Mouse (Mus musculus) kidney, embryonic 16.5 days (tissue): Measurements from ENCODE around the gene Kcnn3. TPM values are rescaled to one million over a fixed set of nuclear protein-coding genes. Genes with fewer than 3 reads are reported as not detected.

Experiments used
- ATAC-seq: fragments of 200-750 bp; cut with Nextera tagmentation; 2 replicates; pipeline ENCODE4 v1.8.0; 2017; ENCODE audit warnings: moderate TSS enrichment; ENCODE audit not compliant: low FRiP score, low TSS enrichment
- H3K27ac ChIP-seq: fragments of 300-500 bp; sonication (generic); 2 replicates; pipeline ENCODE4 v1.5.1; 2014; ENCODE audit warnings: low read length
- H3K27me3 ChIP-seq: fragments of 300-500 bp; sonication (generic); 2 replicates; pipeline ENCODE4 v1.6.1; 2014; ENCODE audit warnings: low read length, control low read depth, mixed read lengths; ENCODE audit not compliant: insufficient read depth
- H3K36me3 ChIP-seq: fragments of 300-500 bp; sonication (generic); 2 replicates; pipeline ENCODE4 v1.6.1; 2014; ENCODE audit warnings: low read length, control low read depth, mixed read lengths; ENCODE audit not compliant: insufficient read depth
- H3K4me1 ChIP-seq: fragments of 300-500 bp; sonication (generic); 2 replicates; pipeline ENCODE4 v1.6.1; 2014; ENCODE audit warnings: low read length, control low read depth, mixed read lengths; ENCODE audit not compliant: insufficient read depth
- H3K4me2 ChIP-seq: fragments of 300-500 bp; sonication (generic); replicated peaks from 2 replicates; pipeline ENCODE4 v1.6.1; 2014; ENCODE audit warnings: low read depth, low read length
- H3K4me3 ChIP-seq: fragments of 300-500 bp; sonication (generic); 2 replicates; pipeline ENCODE4 v1.5.1; 2014; ENCODE audit warnings: mild to moderate bottlenecking, low read length
- H3K9ac ChIP-seq: fragments of 300-500 bp; sonication (generic); replicated peaks from 2 replicates; pipeline ENCODE4 v1.6.1; 2014; ENCODE audit warnings: low read length
- H3K9me3 ChIP-seq: fragments of 300-500 bp; sonication (generic); 2 replicates; pipeline ENCODE4 v1.6.1; 2016; ENCODE audit warnings: low read length, control low read depth
- WGBS: fragments of 180-500 bp; shearing (Covaris S2); extraction: QIAGEN DNeasy Blood & Tissue Kit; methylation state at CpG from one replicate; pipeline ENCODE4 v1.1.7; 2014; 5-methylcytosine and 5-hydroxymethylcytosine counted together
- polyA plus RNA-seq: library from polyadenylated mRNA; unstranded; fragments of >200 nt; fragmentation: Nextera tagmentation; extraction: Ambion mirVana; gene quantifications from 2 replicates; pipeline ENCODE4 v1.2.1, GENCODE M21; 2015

Gene Kcnn3
- polyA plus RNA-seq, 1 experiment from 2014 or later: 2.6 TPM

GRCm38 (mm10) chr3:89553946-89554345, 34.0 kb downstream of the Kcnn3 start:
- H3K36me3 ChIP-seq: no peaks in the 10 kb centered on the region
- no peak for ATAC-seq

GRCm38 (mm10) chr3:89554587-89554986, 34.6 kb downstream of the Kcnn3 start:
- Histone ChIP-seq H3K27ac (no peak overlapping the region), H3K4me2 (no peak overlapping the region), H3K4me3 (no peak overlapping the region), H3K9ac (no peak overlapping the region), H3K27me3 (no peaks in the 10 kb centered on the region), H3K36me3 (no peaks in the 10 kb centered on the region), H3K4me1 (no peaks in the 10 kb centered on the region), H3K9me3 (peaks cover 3% of the 10 kb centered on the region; the same call in 1 of the 2 replicates)
- ATAC-seq: no peak
- 92% methylated on average over 2 of the region's 2 CpGs for WGBS

More at GRCm38 (mm10) chr3:89553946-89554345, 34.0 kb downstream of the Kcnn3 start:
- Histone ChIP-seq H3K27me3 (no peaks in the 10 kb centered on the region), H3K9me3 (peaks cover 3% of the 10 kb centered on the region; the same call in 1 of the 2 replicates), H3K27ac (no peak overlapping the region), H3K4me3 (no peak overlapping the region), H3K4me1 (no peaks in the 10 kb centered on the region), H3K4me2 (no peak overlapping the region), H3K9ac (no peak overlapping the region)
- WGBS: 65% methylated on average over 4 of the region's 4 CpGs

GRCm38 (mm10) chr3:89557811-89558210, 37.8 kb downstream of the Kcnn3 start:
- H3K27me3 ChIP-seq: no peaks in the 10 kb centered on the region
- no peak overlapping the region for H3K9ac ChIP-seq
- H3K4me3 ChIP-seq: no peak overlapping the region
- H3K4me2 ChIP-seq: no peak overlapping the region
- H3K4me1 ChIP-seq: no peaks in the 10 kb centered on the region
- no peaks in the 10 kb centered on the region for H3K36me3 ChIP-seq
- H3K9me3 ChIP-seq: peaks cover 3% of the 10 kb centered on the region; the same call in 1 of the 2 replicates
- WGBS: 70% methylated on average over 5 of the region's 5 CpGs
- H3K27ac ChIP-seq: no peak overlapping the region
- no peak for ATAC-seq

- 57% methylated on average over 15 of the region's 15 CpGs for WGBS
- ATAC-seq: no peak
- no peak overlapping the region for H3K4me3 ChIP-seq
Measured at GRCm38 (mm10) chr3:89558972-89559910, 39.3 kb downstream of the Kcnn3 start.

GRCm38 (mm10) chr3:89561386-89561785, 41.4 kb downstream of the Kcnn3 start:
- Histone ChIP-seq H3K36me3 (no peaks in the 10 kb centered on the region), H3K9ac (no peak overlapping the region), H3K9me3 (no peaks in the 10 kb centered on the region), H3K27me3 (no peaks in the 10 kb centered on the region), H3K27ac (no peak overlapping the region), H3K4me1 (no peaks in the 10 kb centered on the region), H3K4me3 (no peak overlapping the region), H3K4me2 (no peak overlapping the region)
- ATAC-seq: no peak
- 86% methylated on average over 6 of the region's 6 CpGs for WGBS

More at GRCm38 (mm10) chr3:89558972-89559910, 39.3 kb downstream of the Kcnn3 start:
- no peaks in the 10 kb centered on the region for H3K9me3 ChIP-seq
- no peaks in the 10 kb centered on the region for H3K36me3 ChIP-seq
- H3K27me3 ChIP-seq: no peaks in the 10 kb centered on the region
- no peaks in the 10 kb centered on the region for H3K4me1 ChIP-seq
- no peak overlapping the region for H3K4me2 ChIP-seq
- no peak overlapping the region for H3K27ac ChIP-seq
- H3K9ac ChIP-seq: no peak overlapping the region

GRCm38 (mm10) chr3:89565371-89565770, 45.4 kb downstream of the Kcnn3 start:
- ATAC-seq: no peak
- H3K9me3 ChIP-seq: no peaks in the 10 kb centered on the region
- H3K9ac ChIP-seq: no peak overlapping the region
- H3K4me1 ChIP-seq: no peaks in the 10 kb centered on the region
- H3K4me3 ChIP-seq: no peak overlapping the region
- no peaks in the 10 kb centered on the region for H3K27me3 ChIP-seq
- WGBS: 31% methylated on average over 5 of the region's 5 CpGs
- no peaks in the 10 kb centered on the region for H3K36me3 ChIP-seq
- H3K4me2 ChIP-seq: no peak overlapping the region
- no peak overlapping the region for H3K27ac ChIP-seq

- no peaks in the 10 kb centered on the region for H3K27me3 ChIP-seq
- no peaks in the 10 kb centered on the region for H3K4me1 ChIP-seq
- no peaks in the 10 kb centered on the region for H3K36me3 ChIP-seq
- no peak for ATAC-seq
- H3K27ac ChIP-seq: no peak overlapping the region
- no peak overlapping the region for H3K9ac ChIP-seq
- H3K4me2 ChIP-seq: no peak overlapping the region
- H3K9me3 ChIP-seq: no peaks in the 10 kb centered on the region
- 83% methylated on average over 1 of the region's 1 CpGs for WGBS
- no peak overlapping the region for H3K4me3 ChIP-seq
Measured at GRCm38 (mm10) chr3:89569058-89569457, 49.1 kb downstream of the Kcnn3 start.

- Histone ChIP-seq H3K9ac (no peak overlapping the region), H3K4me3 (no peak overlapping the region), H3K4me1 (no peaks in the 10 kb centered on the region), H3K36me3 (no peaks in the 10 kb centered on the region), H3K27me3 (no peaks in the 10 kb centered on the region), H3K27ac (no peak overlapping the region), H3K4me2 (no peak overlapping the region), H3K9me3 (no peaks in the 10 kb centered on the region)
- no peak for ATAC-seq
- 51% methylated on average over 7 of the region's 7 CpGs for WGBS
Measured at GRCm38 (mm10) chr3:89569707-89570324, 49.9 kb downstream of the Kcnn3 start.

GRCm38 (mm10) chr3:89570362-89570761, 50.4 kb downstream of the Kcnn3 start:
- 40% methylated on average over 3 of the region's 3 CpGs for WGBS
- ATAC-seq: no peak

More at GRCm38 (mm10) chr3:89570362-89570761, 50.4 kb downstream of the Kcnn3 start:
- H3K36me3 ChIP-seq: no peaks in the 10 kb centered on the region
- H3K9ac ChIP-seq: no peak overlapping the region
- no peaks in the 10 kb centered on the region for H3K27me3 ChIP-seq
- no peak overlapping the region for H3K4me3 ChIP-seq
- H3K4me2 ChIP-seq: no peak overlapping the region
- no peak overlapping the region for H3K27ac ChIP-seq
- H3K9me3 ChIP-seq: 0 out of 2 replicates have a peak, but pooled peaks cover 2% of the 10 kb centered on the region
- no peaks in the 10 kb centered on the region for H3K4me1 ChIP-seq
